Mouse (Mus musculus) small intestine, adult 2 months (tissue): ENCODE results near the gene Gfer.

Experiments used
- CTCF ChIP-seq: fragments of 200-500 bp; IDR thresholded peaks from 2 replicates; pipeline ENCODE4 v1.5.1; 2012; ENCODE audit warnings: low read depth, mild to moderate bottlenecking, control low read depth, inconsistent platforms, low read length, moderate library complexity, mixed read lengths; ENCODE audit not compliant: insufficient replicate concordance, insufficient read length; ENCODE audit errors: extremely low read depth
- POLR2A ChIP-seq: fragments of 200-500 bp; IDR thresholded peaks from 2 replicates; pipeline ENCODE4 v1.6.1; 2012; ENCODE audit warnings: low read depth, mild to moderate bottlenecking, control low read depth, inconsistent platforms, low read length, moderate library complexity

DNA sequence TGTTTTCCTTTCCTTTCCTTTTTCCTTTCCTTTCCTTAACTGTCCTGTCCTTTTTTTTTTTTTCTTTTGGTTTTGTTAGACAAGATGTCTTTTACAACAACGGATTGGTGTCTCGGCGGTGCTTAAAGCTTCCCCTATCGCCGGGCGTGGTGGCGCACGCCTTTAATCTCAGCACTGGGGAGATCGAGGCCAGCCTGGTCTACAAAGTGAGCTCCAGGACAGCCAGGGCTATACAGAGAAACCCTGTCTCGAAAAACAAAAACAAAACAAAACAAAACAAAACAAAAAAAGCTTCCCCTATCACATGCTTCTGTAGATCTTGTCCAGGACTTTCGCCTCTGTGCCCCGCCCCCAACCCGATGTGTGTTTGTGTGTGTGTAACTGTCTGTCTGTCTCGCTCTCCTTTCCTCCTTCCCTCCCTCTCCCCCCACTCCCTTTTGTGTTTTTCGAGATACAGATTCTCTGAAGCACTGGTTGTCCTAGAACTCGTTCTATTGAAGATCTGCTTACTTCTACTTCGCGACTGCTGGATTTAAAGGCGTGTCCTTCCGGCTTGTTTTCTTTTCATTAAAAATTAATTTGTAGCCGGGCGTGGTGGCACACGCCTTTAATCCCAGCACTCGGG, 12.0 kb upstream of the Gfer start:
- TF ChIP-seq CTCF (no peak), POLR2A (no peak)
